Mouse (Mus musculus) ES-Bruce4 (cell line): ENCODE measurements around the gene Dbnl.

Experiments
- EP300 ChIP-seq: IDR thresholded peaks from 2 replicates; pipeline ENCODE4 v1.6.1; 2011; ENCODE audit warnings: low read depth, low read length; ENCODE audit not compliant: insufficient read depth
- POLR2A ChIP-seq: IDR thresholded peaks from one replicate; pipeline ENCODE4 v1.8.1; 2011; ENCODE audit warnings: low read length; ENCODE audit not compliant: insufficient read depth

DNA sequence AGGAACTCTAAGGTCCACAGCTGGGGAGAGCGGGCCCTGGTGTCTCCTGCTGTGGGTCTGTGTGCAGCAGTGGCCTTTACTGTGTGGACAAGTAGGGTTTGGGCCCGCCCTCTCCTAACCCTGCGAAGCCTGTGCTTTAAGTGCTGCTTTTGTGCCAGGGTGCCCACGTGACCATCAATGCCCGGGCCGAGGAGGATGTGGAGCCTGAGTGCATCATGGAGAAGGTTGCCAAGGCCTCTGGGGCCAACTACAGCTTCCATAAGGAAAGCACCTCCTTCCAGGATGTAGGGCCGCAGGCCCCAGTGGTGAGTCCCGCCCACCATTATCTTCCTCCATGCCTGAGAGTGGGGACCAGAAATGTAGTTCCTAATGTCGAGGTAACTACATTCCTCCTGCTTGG lies 7.0 kb downstream of the Dbnl start:
- TF ChIP-seq EP300 = no peak
- no peak for TF ChIP-seq POLR2A
